Mouse (Mus musculus) cerebellum, adult 2 months (tissue): Measurements from ENCODE around the gene Hdac1.

ENCODE experiments used
- CTCF ChIP-seq: fragments of 200-500 bp; IDR thresholded peaks from 2 replicates; pipeline ENCODE4 v1.5.1; 2011; ENCODE audit warnings: low read depth, mild to moderate bottlenecking, control low read depth, low read length, moderate library complexity, borderline replicate concordance; ENCODE audit not compliant: insufficient read depth
- POLR2A ChIP-seq: fragments of 200-500 bp; IDR thresholded peaks from 2 replicates; pipeline ENCODE4 v1.6.1; 2011; ENCODE audit warnings: low read length, control low read depth, borderline replicate concordance; ENCODE audit not compliant: insufficient read depth

- TF ChIP-seq POLR2A (no peak), CTCF (no peak)
Observed at GRCm38 (mm10) chr4:129494681-129495080, 47.8 kb downstream of the Hdac1 start.
